38 mouse cellular contexts compared by ENCODE assay signal in genomic region chr17:33441159-33441558, GRCm38 (mm10). TPM values are rescaled to one million over a fixed set of nuclear protein-coding genes. Genes with fewer than 3 reads are reported as not detected.
"Had no signal": no experiment of that assay in that cellular context is flagged by ENCODE, and none has a peak within 500 bp of the region (broad histone marks: within the 10 kb centered on the region; RNA-seq: fewer than 3 reads in every experiment).

No protein-coding gene starts in this region.

- H3K4me3 ChIP-seq: gastrocnemius, adult 2 months; heart, adult 2 months; heart, embryonic 13.5 days; heart, embryonic 15.5 days; hindbrain, embryonic 13.5 days; hindbrain, embryonic 15.5 days; layer of hippocampus, adult 2 months; limb, embryonic 13.5 days; limb, embryonic 15.5 days had no signal

- H3K36me3 ChIP-seq: heart, embryonic 13.5 days; heart, embryonic 15.5 days; hindbrain, embryonic 13.5 days; hindbrain, embryonic 15.5 days; limb, embryonic 13.5 days; limb, embryonic 15.5 days had no signal

- DNase-seq: gastrocnemius, adult 2 months; gastrocnemius, postnatal 10 days; gastrocnemius, postnatal 25 days; heart, adult 11 months; heart, adult 2 months; heart, postnatal 14 days; heart, postnatal 36 days; kidney, adult 11 months; kidney, adult 8-10 months; kidney, postnatal 10 days; kidney, postnatal 25 days; kidney, postnatal 4 days; layer of hippocampus, adult 9-11 months; layer of hippocampus, postnatal 36 days; left cerebral cortex, postnatal 4 days had no signal

- H3K27ac ChIP-seq: gastrocnemius, adult 2 months; heart, adult 2 months; heart, embryonic 13.5 days; heart, embryonic 15.5 days; hindbrain, embryonic 13.5 days; hindbrain, embryonic 15.5 days; hindbrain, postnatal 0 days; layer of hippocampus, adult 2 months; limb, embryonic 13.5 days; limb, embryonic 15.5 days had no signal

- ATAC-seq: hindbrain, postnatal 0 days; intestine, embryonic 16.5 days had no signal

RNA-seq across cellular contexts. Expression of gene Actl9, which starts 8.5 kb away (rescaled TPM):
- total RNA-seq: gastrocnemius, adult 2 months; gastrocnemius, postnatal 10 days; gastrocnemius, postnatal 25 days; gastrocnemius, postnatal 4 days; heart, adult 2 months; heart, postnatal 14 days; heart, postnatal 36 days; hematopoietic stem cell, adult 5-6 weeks; hindbrain, postnatal 0 days; layer of hippocampus, postnatal 36 days; left cerebral cortex, adult 18-20 months; left cerebral cortex, adult 8-10 months; left cerebral cortex, postnatal 10 days; left cerebral cortex, postnatal 25 days; left cerebral cortex, postnatal 4 days; liver, adult 2 months had no signal
- polyA plus RNA-seq: heart, adult 2 months; heart, embryonic 11.5 days; heart, embryonic 13.5 days; heart, embryonic 15.5 days; heart, postnatal 0 days; hindbrain, embryonic 11.5 days; hindbrain, embryonic 13.5 days; hindbrain, embryonic 15.5 days; hindbrain, postnatal 0 days; intestine, embryonic 14.5 days; intestine, embryonic 16.5 days; kidney, embryonic 14.5 days; kidney, embryonic 16.5 days; limb, embryonic 11.5 days; limb, embryonic 13.5 days had no signal
